Mouse (Mus musculus): Measurements from ENCODE around the gene Bicra.
A peak's percentile ranks its signal among the peaks of the same experiment; 100 is the strongest.

The Bicra gene

DNA sequence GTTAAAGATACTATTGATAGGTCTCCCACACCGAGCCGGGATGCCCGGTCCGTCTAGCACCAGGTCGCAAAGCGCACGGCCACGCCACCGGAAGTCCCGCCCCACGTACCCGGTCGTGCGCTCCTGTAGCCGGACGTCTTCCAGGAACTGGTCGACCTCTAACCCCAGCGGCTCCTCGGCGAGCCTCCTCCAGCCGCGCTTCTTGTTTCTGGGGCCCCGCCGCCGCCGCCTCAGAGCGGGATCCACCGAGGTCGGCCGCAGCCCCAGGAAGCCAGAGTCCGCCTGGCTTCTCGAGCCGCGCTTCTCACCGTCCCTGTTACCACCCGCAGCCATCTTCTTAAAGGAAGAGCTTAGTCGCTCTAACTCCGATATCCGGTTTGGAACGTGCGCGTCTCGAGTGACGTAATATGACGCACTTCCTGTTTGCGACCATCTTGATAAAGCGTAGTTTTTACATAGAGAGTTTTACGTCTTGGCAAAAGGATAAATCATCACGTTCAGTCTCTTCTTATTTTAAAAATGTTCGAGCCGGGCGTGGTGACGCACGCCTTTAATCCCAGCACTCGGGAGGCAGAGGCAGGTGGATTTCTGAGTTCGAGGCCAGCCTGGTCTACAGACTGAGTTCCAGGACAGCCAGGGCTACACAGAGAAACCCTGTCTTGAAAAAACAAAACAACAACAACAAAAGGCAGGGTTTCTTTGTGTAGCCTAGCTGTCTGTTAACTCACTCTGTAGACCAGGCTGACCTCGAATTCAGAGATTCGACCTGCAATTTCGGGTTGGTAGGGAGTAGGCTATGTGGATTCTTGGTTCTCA lies 101.8 kb downstream of the Bicra start, which contains the start of gene Nop53:
Gene Nop53 (minus strand): TSS at position 354 of the 816 bp plus-strand sequence.
- DNase-seq (ENCODE audit: low spot score in 2 of 2) = peak; percentile 92 to 94

DNA sequence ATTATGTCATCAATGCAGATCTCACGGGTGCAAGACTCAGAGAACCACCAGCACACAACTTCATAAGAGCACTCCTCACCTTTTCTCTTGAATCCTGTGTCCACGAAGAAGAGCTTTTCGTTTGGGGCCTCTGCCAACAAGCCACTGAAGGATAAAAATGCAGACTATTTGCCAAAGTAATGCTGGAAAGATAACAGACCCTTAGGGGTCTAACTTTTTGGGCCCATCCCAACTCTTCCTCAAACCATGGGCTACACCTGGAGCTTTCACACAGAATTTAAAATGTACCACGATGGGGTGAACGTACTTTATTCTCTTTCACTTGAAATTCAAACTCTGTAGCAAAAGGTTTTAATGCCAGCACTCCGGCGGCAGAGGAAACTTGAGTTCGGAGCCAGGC lies 102.5 kb downstream of the Bicra start:
- no peak for DNase-seq (ENCODE audit: low spot score in 2 of 2)

DNA sequence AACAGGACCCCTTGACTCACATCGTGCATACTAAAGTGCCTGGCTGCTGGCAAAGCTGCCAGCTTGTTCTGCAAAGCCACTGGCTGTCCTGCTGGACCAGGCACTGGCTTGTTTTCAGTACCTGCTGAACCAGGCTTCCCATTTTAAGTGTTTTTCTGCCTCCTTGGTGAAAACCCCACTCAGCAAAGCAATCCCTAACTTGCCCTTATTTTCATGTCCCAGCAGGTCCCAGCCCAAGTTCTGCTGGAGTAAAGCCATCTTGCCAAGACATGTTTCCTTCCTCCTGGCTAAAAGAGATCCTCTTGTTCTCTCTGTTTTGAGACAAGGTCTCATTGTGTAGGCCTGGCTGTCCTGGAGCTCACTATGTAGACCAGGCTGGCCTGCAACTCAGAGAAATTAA lies 103.4 kb downstream of the Bicra start:
- no peak for DNase-seq (ENCODE audit: low spot score in 2 of 2)

GRCm38 (mm10) chr7:15938621-15939020 lies 109.1 kb downstream of the Bicra start:
- DNase-seq (ENCODE audit: low spot score in 2 of 2) = no peak

- no peak for DNase-seq (ENCODE audit: low spot score in 2 of 2)
Observed at GRCm38 (mm10) chr7:15937491-15937890, 110.2 kb downstream of the Bicra start.

- DNase-seq (ENCODE audit: low spot score in 2 of 2) = no peak
Observed at GRCm38 (mm10) chr7:15933437-15934359, 114.0 kb downstream of the Bicra start.

DNA sequence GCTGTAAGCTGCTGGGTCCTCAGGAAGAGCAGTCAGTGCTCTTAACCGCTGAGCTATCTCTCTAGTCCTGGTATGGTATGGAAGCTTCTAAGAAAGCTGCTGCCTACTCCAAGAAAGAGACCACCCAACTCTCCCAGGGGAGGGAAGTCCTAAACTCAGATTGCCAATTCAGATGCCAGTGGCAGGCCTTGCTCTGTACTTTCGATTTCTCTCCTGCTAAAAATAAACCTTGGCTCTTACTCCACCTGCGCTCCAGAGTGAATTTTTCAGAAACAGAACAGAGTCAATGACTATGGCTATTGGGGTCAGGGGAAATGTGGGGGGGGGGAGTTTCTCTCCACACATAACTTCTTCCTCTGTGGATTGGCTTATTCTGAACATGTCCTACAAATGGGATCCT lies 116.1 kb downstream of the Bicra start:
- DNase-seq (ENCODE audit: low spot score in 2 of 2) = no peak

- no peak for DNase-seq (ENCODE audit: low spot score in 2 of 2)
Observed at GRCm38 (mm10) chr7:15930543-15930942, 117.2 kb downstream of the Bicra start.

- DNase-seq (ENCODE audit: low spot score in 2 of 2) = no peak
Observed at GRCm38 (mm10) chr7:15929910-15930309, 117.8 kb downstream of the Bicra start.

GRCm38 (mm10) chr7:15922220-15922773 lies 125.4 kb downstream of the Bicra start, which contains the start of gene Selenow:
Selenow (minus strand) TSS chr7:15922402.
- peak; percentile 87 to 92 for DNase-seq (ENCODE audit: low spot score in 2 of 2)

DNA sequence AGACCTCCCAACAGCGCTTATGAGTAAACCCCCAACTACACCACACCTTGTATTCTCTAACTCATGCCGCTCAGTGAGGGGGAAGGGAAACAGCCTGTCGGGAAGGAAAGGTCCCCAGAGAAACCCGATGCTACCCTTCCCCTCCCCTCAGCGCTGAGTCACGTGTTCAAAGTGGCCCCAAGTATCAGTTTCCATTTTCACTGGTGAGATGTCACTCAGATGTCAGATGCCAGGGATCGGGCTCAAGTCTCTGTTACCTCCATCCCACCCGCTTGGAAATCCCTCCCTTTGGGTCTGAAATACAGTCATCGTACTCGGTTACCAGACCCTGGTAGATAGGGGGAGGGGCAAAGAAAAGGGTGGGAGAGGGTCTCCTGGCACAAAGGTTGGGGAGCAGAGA lies 125.9 kb downstream of the Bicra start:
- no peak for DNase-seq (ENCODE audit: low spot score in 2 of 2)
